Comparison of ENCODE assay signal across 14 mouse cellular contexts in the genomic region with DNA sequence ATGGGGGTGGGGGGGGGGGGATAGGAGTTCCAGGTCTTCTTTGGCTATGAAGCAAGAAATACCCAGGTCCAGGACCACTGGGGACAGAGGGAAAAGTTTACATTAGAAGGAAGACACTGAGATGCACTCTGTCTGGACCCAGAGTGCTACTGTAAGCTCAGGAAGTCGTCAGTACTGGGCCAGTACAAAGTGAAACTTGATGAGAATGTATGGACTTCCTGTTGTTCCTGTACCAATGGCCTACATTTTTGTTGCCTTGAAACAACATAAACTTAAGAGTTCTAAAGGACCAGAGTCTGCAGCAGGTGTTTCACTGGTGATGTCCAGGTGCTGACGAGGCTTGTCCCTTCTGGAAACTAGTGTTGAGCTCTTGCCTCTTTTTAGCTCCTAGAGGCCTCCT. TPM values are rescaled to one million over a fixed set of nuclear protein-coding genes. Genes with fewer than 3 reads are reported as not detected.
DNase-seq lines count a peak whose midpoint lies in the region; ATAC-seq and TF ChIP-seq lines count a peak whose summit lies in the region.
"Had no signal": no experiment of that assay in that cellular context is flagged by ENCODE, and none has a peak within 500 bp of the region (broad histone marks: within the 10 kb centered on the region; RNA-seq: fewer than 3 reads in every experiment).

No protein-coding gene starts in this region.

- ATAC-seq in midbrain, embryonic 16.5 days = no peak
- no peak for ATAC-seq in midbrain, embryonic 13.5 days
- no peak for ATAC-seq in intestine, postnatal 0 days

- no peak overlapping the region for H3K4me3 ChIP-seq in midbrain, embryonic 16.5 days (ENCODE audit: low read depth, low read length)
- H3K4me3 ChIP-seq in midbrain, embryonic 13.5 days (replicated peaks) = no peak overlapping the region
- H3K4me3 ChIP-seq in intestine, postnatal 0 days (ENCODE audit: low read depth, low read length) = no peak overlapping the region

- peak overlapping the region; percentile 82; the same call in 1 of the 2 replicates for H3K4me2 ChIP-seq in midbrain, embryonic 16.5 days (ENCODE audit: low read length)
- no peak overlapping the region for H3K4me2 ChIP-seq in midbrain, embryonic 13.5 days (replicated peaks)
- H3K4me2 ChIP-seq in intestine, postnatal 0 days (replicated peaks; ENCODE audit: low read depth) = peak overlapping the region; percentile 78

- H3K27ac ChIP-seq in midbrain, embryonic 16.5 days (ENCODE audit: low read length) = no peak overlapping the region
- H3K27ac ChIP-seq in midbrain, embryonic 13.5 days = no peak overlapping the region
- H3K27ac ChIP-seq in intestine, postnatal 0 days (ENCODE audit: low read depth, low read length) = no peak overlapping the region

- 78% methylated on average over 2 of the region's 2 CpGs for WGBS in midbrain, embryonic 16.5 days
- WGBS in midbrain, embryonic 13.5 days = 78% methylated on average over 2 of the region's 2 CpGs
- 60% methylated on average over 2 of the region's 2 CpGs for WGBS in intestine, postnatal 0 days

- H3K4me1 ChIP-seq in midbrain, embryonic 16.5 days (ENCODE audit: control insufficient read depth, insufficient read depth, low read length) = peaks cover 18% of the 10 kb centered on the region
- H3K4me1 ChIP-seq in midbrain, embryonic 13.5 days (replicated peaks) = peaks cover 23% of the 10 kb centered on the region
- H3K4me1 ChIP-seq in intestine, postnatal 0 days (replicated peaks; ENCODE audit: control insufficient read depth, insufficient read depth, low read length) = 0 out of 2 replicates have a peak, but pooled peaks cover 4% of the 10 kb centered on the region

- peak; percentile 85 for DNase-seq in heart, adult 11 months
- DNase-seq in heart, postnatal 4 days = no peak
- DNase-seq in naive thymus-derived CD4-positive, alpha-beta T cell, adult 2 months (ENCODE audit: low read depth) = peak; percentile 47
- no peak for DNase-seq in right cerebral cortex, adult 2 months (ENCODE audit: low spot score in 2 of 2)
- no peak for DNase-seq in adrenal gland, adult 2 months
- DNase-seq: cerebellum, adult 9-10 months; heart, adult 18-20 months; left cerebral cortex, postnatal 4 days; lung, postnatal 36 days had no signal

- TF ChIP-seq CTCF in intestine, postnatal 0 days (IDR thresholded peaks at IDR 0.05; ENCODE audit: low read depth) = no peak

- H3K27me3 ChIP-seq in midbrain, embryonic 16.5 days (ENCODE audit: control insufficient read depth, insufficient read depth, low read depth, low read length) = no peaks in the 10 kb centered on the region
- peaks cover 8% of the 10 kb centered on the region for H3K27me3 ChIP-seq in midbrain, embryonic 13.5 days
- no peaks in the 10 kb centered on the region for H3K27me3 ChIP-seq in intestine, postnatal 0 days (replicated peaks; ENCODE audit: control insufficient read depth, insufficient read depth, low read length)
- H3K27me3 ChIP-seq: stomach, embryonic 15.5 days had no signal

- H3K36me3 ChIP-seq in midbrain, embryonic 16.5 days (ENCODE audit: control insufficient read depth, insufficient read depth, low read length) = no peaks in the 10 kb centered on the region
- H3K36me3 ChIP-seq in midbrain, embryonic 13.5 days = no peaks in the 10 kb centered on the region
- no peaks in the 10 kb centered on the region for H3K36me3 ChIP-seq in intestine, postnatal 0 days (ENCODE audit: control insufficient read depth, insufficient read depth)
- H3K36me3 ChIP-seq: hindbrain, embryonic 13.5 days; stomach, embryonic 15.5 days had no signal

- H3K9me3 ChIP-seq in midbrain, embryonic 16.5 days (replicated peaks; ENCODE audit: control insufficient read depth, low read length, poor library complexity, severe bottlenecking) = no peaks in the 10 kb centered on the region
- H3K9me3 ChIP-seq in midbrain, embryonic 13.5 days = no peaks in the 10 kb centered on the region
- no peaks in the 10 kb centered on the region for H3K9me3 ChIP-seq in intestine, postnatal 0 days (ENCODE audit: control insufficient read depth)
- H3K9me3 ChIP-seq: hindbrain, embryonic 13.5 days; stomach, embryonic 15.5 days had no signal

- no peak overlapping the region for H3K9ac ChIP-seq in midbrain, embryonic 16.5 days (ENCODE audit: low read depth, low read length)
- H3K9ac ChIP-seq in midbrain, embryonic 13.5 days (replicated peaks) = no peak overlapping the region
- H3K9ac ChIP-seq in intestine, postnatal 0 days (ENCODE audit: low read depth, low read length) = no peak overlapping the region

RNA-seq across cellular contexts. Expression of a gene that starts 1.2 kb away (rescaled TPM):
- total RNA-seq in heart, postnatal 4 days (2021) = 10 to 100 TPM; 58.2 to 60.0 TPM
- polyA plus RNA-seq in midbrain, embryonic 16.5 days (2015; fragmentation: Nextera tagmentation; extraction: Ambion mirVana) = 73.4 and 79.7 TPM in 2 replicates
- 75.1 and 79.3 TPM in 2 replicates for polyA plus RNA-seq in midbrain, embryonic 13.5 days (2015; fragmentation: Nextera tagmentation; extraction: Ambion mirVana)
- 32.4 and 41.2 TPM in 2 replicates for polyA plus RNA-seq in intestine, postnatal 0 days (2015; fragmentation: Nextera tagmentation; extraction: Ambion mirVana)
- 10 to 100 TPM; 46.7 to 79.2 TPM for total RNA-seq in adrenal gland, adult 2 months (2021)
- 12.3 and 15.0 TPM in 2 replicates for polyA plus RNA-seq in adrenal gland, adult 2 months (2012; rRNA removed)

RNA-seq across cellular contexts. Expression of a gene that starts 25.7 kb away (rescaled TPM):
- total RNA-seq in heart, postnatal 4 days (2021) = 10 to 100 TPM; 64.3 to 70.0 TPM
- polyA plus RNA-seq in midbrain, embryonic 16.5 days (2015; fragmentation: Nextera tagmentation; extraction: Ambion mirVana) = 125 and 127 TPM in 2 replicates
- polyA plus RNA-seq in midbrain, embryonic 13.5 days (2015; fragmentation: Nextera tagmentation; extraction: Ambion mirVana) = 165 and 168 TPM in 2 replicates
- polyA plus RNA-seq in intestine, postnatal 0 days (2015; fragmentation: Nextera tagmentation; extraction: Ambion mirVana) = 61.1 and 65.5 TPM in 2 replicates
- 10 to 100 TPM; 65.7 to 82.2 TPM for total RNA-seq in adrenal gland, adult 2 months (2021)
- 1.3 TPM in 2 replicates for polyA plus RNA-seq in adrenal gland, adult 2 months (2012; rRNA removed)

RNA-seq across cellular contexts. Expression of a gene that starts 43.0 kb away (rescaled TPM):
- total RNA-seq in heart, postnatal 4 days (2021) = 10 to 100 TPM; 26.4 to 27.5 TPM
- 27.1 and 30.2 TPM in 2 replicates for polyA plus RNA-seq in midbrain, embryonic 16.5 days (2015; fragmentation: Nextera tagmentation; extraction: Ambion mirVana)
- polyA plus RNA-seq in midbrain, embryonic 13.5 days (2015; fragmentation: Nextera tagmentation; extraction: Ambion mirVana) = 27.5 and 30.0 TPM in 2 replicates
- 26.8 and 27.7 TPM in 2 replicates for polyA plus RNA-seq in intestine, postnatal 0 days (2015; fragmentation: Nextera tagmentation; extraction: Ambion mirVana)
- total RNA-seq in adrenal gland, adult 2 months (2021) = 10 to 100 TPM; 33.2 to 72.4 TPM
- polyA plus RNA-seq in adrenal gland, adult 2 months (2012; rRNA removed) = 25.9 and 38.3 TPM in 2 replicates

Comparison
In these comparisons a context has a peak if more than half of its experiments do, and no peak if none do; other contexts are left out.
1. DNase-seq: peak in heart, adult 11 months (single experiment) and naive thymus-derived CD4-positive, alpha-beta T cell, adult 2 months (single experiment); none in heart, postnatal 4 days (single experiment), right cerebral cortex, adult 2 months (0 of 2) and adrenal gland, adult 2 months (single experiment).
2. RNA of a gene that starts 25.7 kb away (polyA plus RNA-seq): 165 to 168 TPM in midbrain, embryonic 13.5 days, 125 to 127 TPM in midbrain, embryonic 16.5 days and 61.1 to 65.5 TPM in intestine, postnatal 0 days; 1.3 TPM in adrenal gland, adult 2 months; every median in the first group is over 10 times any median in the second.